ENCODE assay signal across 8 mouse cellular contexts in genomic region chr10:81358841-81359240, GRCm38 (mm10). TPM values are rescaled to one million over a fixed set of nuclear protein-coding genes. Genes with fewer than 3 reads are reported as not detected.
DNase-seq lines count a peak whose midpoint lies in the region; ATAC-seq lines count a peak whose summit lies in the region.

No protein-coding gene starts in this region.

- no peak overlapping the region for H3K27ac ChIP-seq in forebrain, embryonic 13.5 days
- no peak overlapping the region for H3K27ac ChIP-seq in forebrain, embryonic 11.5 days (ENCODE audit: low read depth, low read length)
- no peak overlapping the region for H3K27ac ChIP-seq in hindbrain, embryonic 14.5 days
- peak overlapping the region; percentile 84 for H3K27ac ChIP-seq in liver, embryonic 16.5 days (ENCODE audit: low read length)

- H3K36me3 ChIP-seq in forebrain, embryonic 13.5 days (ENCODE audit: poor library complexity, severe bottlenecking), result peaks cover 4% of the 10 kb centered on the region; the same call in 1 of the 2 replicates
- no peaks in the 10 kb centered on the region for H3K36me3 ChIP-seq in forebrain, embryonic 11.5 days (ENCODE audit: control insufficient read depth, insufficient read depth, low read length)
- H3K36me3 ChIP-seq in hindbrain, embryonic 14.5 days (replicated peaks; ENCODE audit: control insufficient read depth, insufficient read depth), result 0 out of 2 replicates have a peak, but pooled peaks cover 4% of the 10 kb centered on the region
- H3K36me3 ChIP-seq in liver, embryonic 16.5 days (ENCODE audit: control insufficient read depth, insufficient read depth), result peaks cover 5% of the 10 kb centered on the region; the same call in 1 of the 2 replicates

- DNase-seq in forebrain, embryonic 11.5 days (ENCODE audit: low spot score), result no peak
- peak; percentile 72 for DNase-seq in 416B (ENCODE audit: low read depth)
- no peak for DNase-seq in hindbrain, embryonic 14.5 days (ENCODE audit: low spot score)
- DNase-seq in adrenal gland, postnatal 25 days, result no peak
- no peak for DNase-seq in frontal cortex, postnatal 14 days (ENCODE audit: low spot score in 2 of 2)
- no peak for DNase-seq in thymus, postnatal 14 days

- H3K9me3 ChIP-seq in forebrain, embryonic 13.5 days (replicated peaks), result no peaks in the 10 kb centered on the region
- H3K9me3 ChIP-seq in forebrain, embryonic 11.5 days (ENCODE audit: control insufficient read depth, low read length), result no peaks in the 10 kb centered on the region
- H3K9me3 ChIP-seq in hindbrain, embryonic 14.5 days (ENCODE audit: control insufficient read depth, low read length), result no peaks in the 10 kb centered on the region
- no peaks in the 10 kb centered on the region for H3K9me3 ChIP-seq in liver, embryonic 16.5 days (replicated peaks; ENCODE audit: control insufficient read depth, low read length)

- H3K4me2 ChIP-seq in forebrain, embryonic 13.5 days, result peak overlapping the region; percentile 98
- H3K4me2 ChIP-seq in forebrain, embryonic 11.5 days (ENCODE audit: low read depth, low read length, severe bottlenecking), result no peak overlapping the region
- H3K4me2 ChIP-seq in hindbrain, embryonic 14.5 days (replicated peaks), result peak overlapping the region; percentile 97
- peak overlapping the region; percentile 92 for H3K4me2 ChIP-seq in liver, embryonic 16.5 days (ENCODE audit: low read depth, low read length)

- 58% methylated on average over 1 of the region's 1 CpGs for WGBS in forebrain, embryonic 13.5 days
- 55% methylated on average over 1 of the region's 1 CpGs for WGBS in forebrain, embryonic 11.5 days
- 58% methylated on average over 1 of the region's 1 CpGs for WGBS in hindbrain, embryonic 14.5 days
- WGBS in liver, embryonic 16.5 days (ENCODE audit: insufficient replicate concordance), result 21% methylated on average over 1 of the region's 1 CpGs

- no peak for ATAC-seq in forebrain, embryonic 13.5 days
- no peak for ATAC-seq in forebrain, embryonic 11.5 days (replicated peaks; ENCODE audit: low FRiP score)
- no peak for ATAC-seq in hindbrain, embryonic 14.5 days (ENCODE audit: low FRiP score)
- no peak for ATAC-seq in liver, embryonic 16.5 days (ENCODE audit: low read depth)

- H3K27me3 ChIP-seq in forebrain, embryonic 13.5 days, result peaks cover 12% of the 10 kb centered on the region
- peaks cover 15% of the 10 kb centered on the region for H3K27me3 ChIP-seq in forebrain, embryonic 11.5 days (ENCODE audit: control insufficient read depth, insufficient read depth, low read length)
- peaks cover 12% of the 10 kb centered on the region for H3K27me3 ChIP-seq in hindbrain, embryonic 14.5 days (ENCODE audit: control insufficient read depth, insufficient read depth, low read length)
- no peaks in the 10 kb centered on the region for H3K27me3 ChIP-seq in liver, embryonic 16.5 days (ENCODE audit: control insufficient read depth, insufficient read depth, low read depth, low read length)

- H3K4me3 ChIP-seq in forebrain, embryonic 13.5 days, result no peak overlapping the region
- no peak overlapping the region for H3K4me3 ChIP-seq in forebrain, embryonic 11.5 days (ENCODE audit: low read depth, low read length)
- peak overlapping the region; percentile 81; the same call in 1 of the 2 replicates for H3K4me3 ChIP-seq in hindbrain, embryonic 14.5 days (replicated peaks; ENCODE audit: low read length)
- peak overlapping the region; percentile 87 for H3K4me3 ChIP-seq in liver, embryonic 16.5 days (ENCODE audit: low read depth, low read length)

- H3K4me1 ChIP-seq in forebrain, embryonic 13.5 days, result peaks cover 31% of the 10 kb centered on the region
- H3K4me1 ChIP-seq in forebrain, embryonic 11.5 days (replicated peaks; ENCODE audit: control insufficient read depth, insufficient read depth, low read length), result peaks cover 14% of the 10 kb centered on the region; the same call in 1 of the 2 replicates
- peaks cover 26% of the 10 kb centered on the region for H3K4me1 ChIP-seq in hindbrain, embryonic 14.5 days (replicated peaks; ENCODE audit: control insufficient read depth, insufficient read depth, low read length)
- peaks cover 74% of the 10 kb centered on the region for H3K4me1 ChIP-seq in liver, embryonic 16.5 days (ENCODE audit: control insufficient read depth, low read depth, low read length)

- H3K9ac ChIP-seq in forebrain, embryonic 13.5 days, result 0 out of 2 replicates have a peak overlapping the region, but pooled peaks have one; percentile 4
- no peak overlapping the region for H3K9ac ChIP-seq in forebrain, embryonic 11.5 days (ENCODE audit: low read length)
- H3K9ac ChIP-seq in hindbrain, embryonic 14.5 days, result peak overlapping the region; percentile 86
- peak overlapping the region; percentile 97 for H3K9ac ChIP-seq in liver, embryonic 16.5 days (ENCODE audit: low read depth, low read length)

RNA-seq across cellular contexts. Expression of gene Mfsd12, which starts 1.6 kb away (rescaled TPM):
- 6.3 and 6.8 TPM in 2 replicates for polyA plus RNA-seq in forebrain, embryonic 13.5 days (2015; fragmentation: Nextera tagmentation; extraction: Ambion mirVana)
- polyA plus RNA-seq in forebrain, embryonic 11.5 days (2014; fragmentation: Nextera tagmentation; extraction: Ambion mirVana), result 4.5 and 4.7 TPM in 2 replicates
- 7.8 and 10.0 TPM in 2 replicates for polyA plus RNA-seq in hindbrain, embryonic 14.5 days (2014; fragmentation: Nextera tagmentation; extraction: Ambion mirVana)
- polyA plus RNA-seq in liver, embryonic 16.5 days (2015; fragmentation: Nextera tagmentation; extraction: Ambion mirVana), result 9.2 and 11.9 TPM in 2 replicates
- 14.3 and 21.6 TPM in 2 replicates for total RNA-seq in adrenal gland, postnatal 25 days (2021)

RNA-seq across cellular contexts. Expression of gene 4930404N11Rik, which starts 6.8 kb away (rescaled TPM):
- polyA plus RNA-seq in forebrain, embryonic 13.5 days (2015; fragmentation: Nextera tagmentation; extraction: Ambion mirVana), result 0.44 and 0.45 TPM in 2 replicates
- polyA plus RNA-seq in forebrain, embryonic 11.5 days (2014; fragmentation: Nextera tagmentation; extraction: Ambion mirVana), result 0.15 and 0.40 TPM in 2 replicates
- polyA plus RNA-seq in hindbrain, embryonic 14.5 days (2014; fragmentation: Nextera tagmentation; extraction: Ambion mirVana), result 0.30 and 0.59 TPM in 2 replicates
- polyA plus RNA-seq in liver, embryonic 16.5 days (2015; fragmentation: Nextera tagmentation; extraction: Ambion mirVana), result 1.9 and 2.5 TPM in 2 replicates
- total RNA-seq in adrenal gland, postnatal 25 days (2021), result 1.4 and 2.4 TPM in 2 replicates

RNA-seq across cellular contexts. Expression of gene Hmg20b, which starts 8.6 kb away (rescaled TPM):
- polyA plus RNA-seq in forebrain, embryonic 13.5 days (2015; fragmentation: Nextera tagmentation; extraction: Ambion mirVana), result 60.6 and 61.1 TPM in 2 replicates
- polyA plus RNA-seq in forebrain, embryonic 11.5 days (2014; fragmentation: Nextera tagmentation; extraction: Ambion mirVana), result 109 and 111 TPM in 2 replicates
- polyA plus RNA-seq in hindbrain, embryonic 14.5 days (2014; fragmentation: Nextera tagmentation; extraction: Ambion mirVana), result 29.0 and 34.0 TPM in 2 replicates
- polyA plus RNA-seq in liver, embryonic 16.5 days (2015; fragmentation: Nextera tagmentation; extraction: Ambion mirVana), result 19.8 and 22.5 TPM in 2 replicates
- total RNA-seq in adrenal gland, postnatal 25 days (2021), result 102 and 111 TPM in 2 replicates

RNA-seq across cellular contexts. Expression of gene Gipc3, which starts 15.8 kb away (rescaled TPM):
- polyA plus RNA-seq in forebrain, embryonic 13.5 days (2015; fragmentation: Nextera tagmentation; extraction: Ambion mirVana), result not detected in 2 replicates
- 0.07 TPM in 1 of 2 replicates, not detected in the other for polyA plus RNA-seq in forebrain, embryonic 11.5 days (2014; fragmentation: Nextera tagmentation; extraction: Ambion mirVana)
- polyA plus RNA-seq in hindbrain, embryonic 14.5 days (2014; fragmentation: Nextera tagmentation; extraction: Ambion mirVana), result not detected in 2 replicates
- polyA plus RNA-seq in liver, embryonic 16.5 days (2015; fragmentation: Nextera tagmentation; extraction: Ambion mirVana), result not detected in 2 replicates
- total RNA-seq in adrenal gland, postnatal 25 days (2021), result 4.5 and 4.7 TPM in 2 replicates

RNA-seq across cellular contexts. Expression of gene Fzr1, which starts 19.5 kb away (rescaled TPM):
- 117 and 128 TPM in 2 replicates for polyA plus RNA-seq in forebrain, embryonic 13.5 days (2015; fragmentation: Nextera tagmentation; extraction: Ambion mirVana)
- 132 and 144 TPM in 2 replicates for polyA plus RNA-seq in forebrain, embryonic 11.5 days (2014; fragmentation: Nextera tagmentation; extraction: Ambion mirVana)
- polyA plus RNA-seq in hindbrain, embryonic 14.5 days (2014; fragmentation: Nextera tagmentation; extraction: Ambion mirVana), result 119 and 125 TPM in 2 replicates
- polyA plus RNA-seq in liver, embryonic 16.5 days (2015; fragmentation: Nextera tagmentation; extraction: Ambion mirVana), result 128 and 138 TPM in 2 replicates
- total RNA-seq in adrenal gland, postnatal 25 days (2021), result 49.3 and 51.6 TPM in 2 replicates

Comparison
In these comparisons a context has a peak if more than half of its experiments do, and no peak if none do; other contexts are left out.
1. H3K4me3 ChIP-seq: peak in hindbrain, embryonic 14.5 days (single experiment) and liver, embryonic 16.5 days (single experiment); none in forebrain, embryonic 13.5 days (single experiment) and forebrain, embryonic 11.5 days (single experiment).